Mouse (Mus musculus): Measurements from ENCODE around the gene Rc3h1. TPM values are rescaled to one million over a fixed set of nuclear protein-coding genes. Genes with fewer than 3 reads are reported as not detected.

The Rc3h1 gene
- polyA plus RNA-seq (2017; shearing (Covaris generic)): 32.9 TPM

GRCm38 (mm10) chr1:160906057-160906557 is at the start of gene Rc3h1:
Gene Rc3h1, plus strand, starts transcription at chr1:160906418.

GRCm38 (mm10) chr1:160978071-160978735 is 72.0 kb downstream of the Rc3h1 start, which contains the start of gene Serpinc1:
Gene Serpinc1, plus strand, starts transcription at chr1:160978585.

Other genes with a start within 250 kb of the Rc3h1 start
- gene Rabgap1l, start 113.2 kb upstream of the Rc3h1 start, polyA plus RNA-seq (2017; shearing (Covaris generic)): 76.4 TPM
- 1.1 TPM for gene Serpinc1, start 72.2 kb downstream of the Rc3h1 start, polyA plus RNA-seq (2017; shearing (Covaris generic))
- 11.4 TPM for gene Zbtb37, start 128.4 kb downstream of the Rc3h1 start, polyA plus RNA-seq (2017; shearing (Covaris generic))
- 11.5 TPM for gene Dars2, start 164.2 kb downstream of the Rc3h1 start, polyA plus RNA-seq (2017; shearing (Covaris generic))
- gene Cenpl, start 164.3 kb downstream of the Rc3h1 start, polyA plus RNA-seq (2017; shearing (Covaris generic)): 43.7 TPM
- 19.6 TPM for gene Klhl20, start 225.1 kb downstream of the Rc3h1 start, polyA plus RNA-seq (2017; shearing (Covaris generic))
- gene Ankrd45, start 236.3 kb downstream of the Rc3h1 start, polyA plus RNA-seq (2017; shearing (Covaris generic)): not detected